Mouse (Mus musculus): ENCODE data around the gene Lag3. TPM values are rescaled to one million over a fixed set of nuclear protein-coding genes. Genes with fewer than 3 reads are reported as not detected.

Gene Lag3
- 1.2 and 1.9 TPM in 2 replicates for total RNA-seq (2012; rRNA removed)
- total RNA-seq (2014; rRNA removed): 0.32 and 0.52 TPM in 2 replicates
- polyA plus RNA-seq (2012; ENCODE audit: insufficient read length, low read depth): 1.5 and 2.0 TPM in 2 replicates

GRCm38 (mm10) chr6:124911533-124912218 is at the start of gene Lag3:
Gene Lag3 (minus strand): TSS chr6:124911705.
- H3K27me3 ChIP-seq (replicated peaks): no peaks in the 10 kb centered on the region

GRCm38 (mm10) chr6:124961021-124961420 is 49.5 kb upstream of the Lag3 start:
- Histone ChIP-seq H3K9me3 (replicated peaks; ENCODE audit: low read length) (no peaks in the 10 kb centered on the region), H3K27ac (ENCODE audit: insufficient read depth, low read depth) (no peak overlapping the region), H3K36me3 (replicated peaks in 1 of 2; ENCODE audit: control insufficient read depth in 1 of 2, insufficient read depth in 1 of 2, low read length in 1 of 2) (peaks cover 48 to 72% of the 10 kb centered on the region in 2 experiments), H3K9ac (ENCODE audit: insufficient read depth, low read depth) (no peak overlapping the region), H3K4me2 (ENCODE audit: insufficient read depth, low read depth, poor library complexity, severe bottlenecking) (no peak overlapping the region), H3K27me3 (replicated peaks) (no peaks in the 10 kb centered on the region), H3K4me1 (ENCODE audit: control insufficient read depth in 1 of 2, insufficient read depth in 2 of 2) (peaks cover 0 to 18% of the 10 kb centered on the region in 2 experiments; a peak in 1 of 4 replicates), H3K79me2 (replicated peaks; ENCODE audit: control insufficient read depth, extremely low read depth, insufficient read depth, poor library complexity, severe bottlenecking) (peaks cover 20% of the 10 kb centered on the region), H3K4me3 (replicated peaks in 1 of 3; ENCODE audit: low read depth in 2 of 3, low read length in 2 of 3, poor library complexity in 1 of 3) (no peak overlapping the region)
- TF ChIP-seq E2F4 (IDR thresholded peaks at IDR 0.05; ENCODE audit: insufficient replicate concordance, low read depth, low read length) (no peak), BHLHE40 (IDR thresholded peaks at IDR 0.05; ENCODE audit: low read depth, low read length) (no peak)
- dilution Hi-C loops (cut with MboI; ENCODE audit: extremely low pct_ligation_motif_present, extremely low pct_unique_long_range_greater_than_20kb, low sequenced_read_pairs) (no loop called here), in situ Hi-C loops (cut with MboI; ENCODE audit: low pct_ligation_motif_present, low pct_unique_long_range_greater_than_20kb, low sequenced_read_pairs) (no loop called here)
- DNase-seq (ENCODE audit: extremely low read depth): no peak

More at GRCm38 (mm10) chr6:124911533-124912218, at the start of gene Lag3:
- H3K36me3 ChIP-seq (replicated peaks in 1 of 2; ENCODE audit: control insufficient read depth in 1 of 2, insufficient read depth in 1 of 2, low read length in 1 of 2): peaks cover 0 to 11% of the 10 kb centered on the region in 2 experiments
- no peak within 1 kb of the TSS for H3K27ac ChIP-seq (ENCODE audit: insufficient read depth, low read depth)
- DNase-seq (ENCODE audit: extremely low read depth): no peak
- peak; percentile 65 for TF ChIP-seq BHLHE40 (IDR thresholded peaks at IDR 0.05; ENCODE audit: low read depth, low read length)
- peak; percentile 10; the same call in 1 of the 2 replicates for TF ChIP-seq ELF1 (IDR thresholded peaks at IDR 0.05; ENCODE audit: low read depth, low read length)
- TF ChIP-seq CTCF (conservative IDR thresholded peaks at IDR 0.05 in 1 of 2, IDR thresholded peaks at IDR 0.05 in 1 of 2; ENCODE audit: low read depth in 2 of 2, low read length in 2 of 2): no peak
- TF ChIP-seq JUN (IDR thresholded peaks at IDR 0.05; ENCODE audit: insufficient read depth, low read depth, low read length): no peak
- TF ChIP-seq ETS1 (conservative IDR thresholded peaks at IDR 0.05; ENCODE audit: low read depth, low read length): peak; percentile 63; the same call in 1 of the 2 replicates
- no peak for TF ChIP-seq SMC3 (IDR thresholded peaks at IDR 0.05; ENCODE audit: low read depth, low read length)
- peak; percentile 60 for TF ChIP-seq IRF4 (IDR thresholded peaks at IDR 0.05; ENCODE audit: low read depth, low read length)
- TF ChIP-seq MAZ (IDR thresholded peaks at IDR 0.05; ENCODE audit: low read depth, low read length): 0 out of 2 replicates have a peak, but pooled peaks have one; percentile 22
- TF ChIP-seq MEF2A (IDR thresholded peaks at IDR 0.05; ENCODE audit: borderline replicate concordance, low read depth, low read length): 0 out of 2 replicates have a peak, but pooled peaks have one; percentile 11
- TF ChIP-seq ZNF384 (IDR thresholded peaks at IDR 0.05; ENCODE audit: low read depth, low read length): peak; percentile 83
- dilution Hi-C loops (cut with MboI; ENCODE audit: extremely low pct_ligation_motif_present, extremely low pct_unique_long_range_greater_than_20kb, low sequenced_read_pairs): no loop called here
- no peaks in the 10 kb centered on the region for H3K79me2 ChIP-seq (replicated peaks; ENCODE audit: control insufficient read depth, extremely low read depth, insufficient read depth, poor library complexity, severe bottlenecking)
- no peaks in the 10 kb centered on the region for H3K9me3 ChIP-seq (replicated peaks; ENCODE audit: low read length)
- H3K9ac ChIP-seq (ENCODE audit: insufficient read depth, low read depth): no peak within 1 kb of the TSS
- peaks cover 13 to 52% of the 10 kb centered on the region in 2 experiments for H3K4me1 ChIP-seq (ENCODE audit: control insufficient read depth in 1 of 2, insufficient read depth in 2 of 2)
- in situ Hi-C loops (cut with MboI; ENCODE audit: low pct_ligation_motif_present, low pct_unique_long_range_greater_than_20kb, low sequenced_read_pairs): no loop called here
- peak within 1 kb of the TSS; percentile 72 for H3K4me2 ChIP-seq (ENCODE audit: insufficient read depth, low read depth, poor library complexity, severe bottlenecking)
- peak within 1 kb of the TSS in 1 of 3 experiments; percentile 48 for H3K4me3 ChIP-seq (replicated peaks in 1 of 3; ENCODE audit: low read depth in 2 of 3, low read length in 2 of 3, poor library complexity in 1 of 3)
